Mouse (Mus musculus): ENCODE results near the gene Tes3-ps.

DNA sequence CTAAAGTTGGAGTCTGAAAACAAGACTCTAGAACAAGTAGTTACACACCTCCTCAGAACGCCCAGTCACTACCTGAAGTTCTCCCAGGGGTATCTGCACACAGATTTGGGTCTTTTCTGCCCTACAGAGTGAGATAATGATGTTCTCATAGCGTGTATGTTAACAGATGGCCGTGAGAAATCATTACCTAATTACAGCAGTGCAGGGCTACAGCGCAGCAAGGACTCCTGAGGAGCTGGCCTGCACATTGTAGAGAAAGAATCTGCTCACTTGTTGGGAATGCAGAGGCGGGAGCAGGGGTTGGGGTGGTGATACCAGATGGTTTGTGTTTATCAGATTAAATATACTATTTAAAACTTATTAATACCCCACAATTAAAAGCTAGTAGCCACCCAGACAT, 12.6 kb upstream of the Tes3-ps start:
- TF ChIP-seq CTCF (IDR thresholded peaks at IDR 0.05; ENCODE audit: borderline replicate concordance, insufficient read depth, low read depth, low read length) (no peak), POLR2A (IDR thresholded peaks at IDR 0.05; ENCODE audit: borderline replicate concordance, insufficient read depth, low read length) (no peak)

All from cerebellum, adult 2 months (tissue).